Mouse (Mus musculus) embryonic facial prominence, embryonic 12.5 days (tissue): ENCODE results near the gene Pde6g. TPM values are rescaled to one million over a fixed set of nuclear protein-coding genes. Genes with fewer than 3 reads are reported as not detected.

Source experiments
- ATAC-seq: fragments of 200-750 bp; cut with Nextera tagmentation; 2 replicates; pipeline ENCODE4 v1.8.0; 2017; ENCODE audit not compliant: insufficient number of reproducible peaks, insufficient read depth, low FRiP score, low TSS enrichment
- H3K27ac ChIP-seq: fragments of 300-500 bp; sonication (generic); 2 replicates; pipeline ENCODE4 v1.5.1; 2016; ENCODE audit warnings: mild to moderate bottlenecking
- H3K27me3 ChIP-seq: fragments of 300-500 bp; sonication (generic); 2 replicates; pipeline ENCODE4 v1.6.1; 2016; ENCODE audit warnings: mild to moderate bottlenecking, moderate library complexity
- H3K36me3 ChIP-seq: fragments of 300-500 bp; sonication (generic); 2 replicates; pipeline ENCODE4 v1.6.1; 2016; ENCODE audit warnings: mild to moderate bottlenecking
- H3K4me1 ChIP-seq: fragments of 300-500 bp; sonication (generic); 2 replicates; pipeline ENCODE4 v1.6.1; 2016
- H3K4me2 ChIP-seq: fragments of 300-500 bp; sonication (generic); replicated peaks from 2 replicates; pipeline ENCODE4 v1.6.1; 2016; ENCODE audit warnings: mild to moderate bottlenecking, moderate library complexity
- H3K4me3 ChIP-seq: fragments of 300-500 bp; sonication (generic); 2 replicates; pipeline ENCODE4 v1.5.1; 2016; ENCODE audit warnings: mild to moderate bottlenecking
- H3K9ac ChIP-seq: fragments of 300-500 bp; sonication (generic); 2 replicates; pipeline ENCODE4 v1.6.1; 2016; ENCODE audit warnings: mild to moderate bottlenecking, moderate library complexity
- H3K9me3 ChIP-seq: fragments of 300-500 bp; sonication (generic); 2 replicates; pipeline ENCODE4 v1.6.1; 2016; ENCODE audit warnings: mild to moderate bottlenecking, moderate library complexity
- WGBS: fragments of 180-500 bp; shearing (Covaris S2); methylation state at CpG from one replicate; pipeline ENCODE4 v1.1.7; 2016; 5-methylcytosine and 5-hydroxymethylcytosine counted together
- polyA plus RNA-seq: library from polyadenylated mRNA; unstranded; fragments of >200 nt; fragmentation: Nextera tagmentation; extraction: Ambion mirVana; gene quantifications from 2 replicates; pipeline ENCODE4 v1.2.1, GENCODE M21; 2016

Gene Pde6g
- polyA plus RNA-seq, 1 experiment from 2014 or later: 0.28 TPM

DNA sequence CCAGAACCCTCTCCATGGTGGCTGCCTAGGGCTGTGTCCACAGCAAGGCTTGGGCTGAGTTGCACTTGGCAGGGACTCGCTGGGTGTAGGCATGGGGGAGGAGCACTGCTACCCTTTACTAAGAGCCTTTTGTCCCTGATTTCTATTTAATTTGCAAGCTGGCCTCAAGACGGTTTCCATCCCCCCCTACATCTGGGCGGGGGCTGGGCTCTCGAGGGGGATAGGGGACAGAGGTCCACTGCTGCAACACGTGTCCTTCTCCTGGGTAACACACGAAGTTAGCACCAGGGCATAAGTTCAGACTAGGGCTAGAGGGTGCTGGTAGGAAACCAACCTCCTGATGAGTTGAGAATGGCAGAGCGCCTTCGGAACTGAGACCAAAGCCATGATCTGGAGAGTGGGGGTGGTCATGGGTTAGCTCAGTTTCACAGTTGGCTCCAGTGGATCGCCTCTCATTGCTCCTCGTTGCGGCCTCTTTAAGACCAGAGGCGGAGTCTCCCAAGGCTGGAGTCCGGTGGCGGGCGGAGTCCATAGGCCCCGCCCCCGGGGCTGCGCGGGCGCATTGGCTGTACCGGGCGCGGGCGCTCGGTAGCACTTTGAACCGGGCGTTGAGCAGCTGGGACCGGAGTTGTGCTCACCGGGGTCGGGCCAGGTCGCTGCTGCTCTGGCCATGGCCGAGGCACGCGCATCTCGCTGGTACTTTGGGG, 38.2 kb upstream of the Pde6g start, which contains the start of gene Slc25a10:
Gene Slc25a10 (plus strand): TSS at position 524 of the 707 bp plus-strand sequence.
- peak; percentile 83 for ATAC-seq

DNA sequence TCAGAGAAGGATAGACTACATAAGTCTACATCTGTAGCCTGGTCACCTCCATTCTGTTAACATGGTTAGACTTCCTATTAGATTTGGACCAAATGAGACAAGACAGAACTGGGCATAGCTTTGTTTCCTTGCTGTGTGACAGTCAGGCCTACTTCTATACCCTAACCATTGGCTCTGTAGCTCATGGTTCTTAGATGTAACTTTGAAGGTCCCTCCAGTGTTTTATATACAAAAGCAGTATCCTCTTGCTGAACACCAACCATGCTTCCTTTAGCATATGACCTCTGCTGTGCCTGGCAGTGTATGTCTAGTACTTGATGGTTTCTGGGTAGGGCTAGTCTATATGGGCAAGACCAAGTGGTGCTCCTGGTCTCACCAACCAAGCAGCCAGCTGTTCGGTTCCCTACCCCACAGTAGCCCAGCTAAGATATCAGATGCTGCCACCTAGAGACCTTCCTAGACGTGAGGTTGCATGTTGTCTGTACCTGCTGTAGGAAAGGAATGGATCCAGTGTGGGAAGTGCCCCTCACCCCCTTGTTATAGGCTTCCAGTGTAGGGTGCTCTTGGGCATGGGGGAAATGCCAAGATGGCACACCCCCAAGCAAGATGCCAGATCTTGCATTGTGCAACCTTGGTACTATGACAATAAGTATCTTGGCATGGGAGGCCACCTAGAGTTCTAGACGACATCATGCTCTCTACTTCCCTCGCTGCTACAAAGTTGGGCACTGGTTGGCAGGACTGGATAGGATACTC, 37.2 kb upstream of the Pde6g start:
- ATAC-seq: no peak
- 34% methylated on average over 4 of the region's 4 CpGs for WGBS
- 0 out of 2 replicates have a peak overlapping the region, but pooled peaks have one; percentile 95 for H3K4me3 ChIP-seq
- peaks cover 36% of the 10 kb centered on the region for H3K4me1 ChIP-seq
- H3K9me3 ChIP-seq: no peaks in the 10 kb centered on the region
- H3K27me3 ChIP-seq: no peaks in the 10 kb centered on the region
- peaks cover 45% of the 10 kb centered on the region for H3K36me3 ChIP-seq
- no peak overlapping the region for H3K27ac ChIP-seq
- H3K9ac ChIP-seq: no peak overlapping the region; the same call in 1 of the 2 replicates
- H3K4me2 ChIP-seq: peak overlapping the region; percentile 85

More for the DNA sequence above, 38.2 kb upstream of the Pde6g start, which contains the start of gene Slc25a10:
- Histone ChIP-seq H3K4me2 (peak within 1 kb of the TSS; percentile 85), H3K4me3 (peak within 1 kb of the TSS; percentile 95), H3K27ac (peak within 1 kb of the TSS; percentile 74), H3K27me3 (no peaks in the 10 kb centered on the region), H3K36me3 (peaks cover 45% of the 10 kb centered on the region), H3K9ac (peak within 1 kb of the TSS; percentile 85), H3K9me3 (no peaks in the 10 kb centered on the region), H3K4me1 (peaks cover 31% of the 10 kb centered on the region)
- WGBS: under 1% methylated on average over 35 of the region's 35 CpGs

GRCm38 (mm10) chr11:120489054-120489761, 35.9 kb upstream of the Pde6g start:
- 0 out of 2 replicates have a peak overlapping the region, but pooled peaks have one; percentile 14 for H3K27ac ChIP-seq
- WGBS: 56% methylated on average over 4 of the region's 4 CpGs

DNA sequence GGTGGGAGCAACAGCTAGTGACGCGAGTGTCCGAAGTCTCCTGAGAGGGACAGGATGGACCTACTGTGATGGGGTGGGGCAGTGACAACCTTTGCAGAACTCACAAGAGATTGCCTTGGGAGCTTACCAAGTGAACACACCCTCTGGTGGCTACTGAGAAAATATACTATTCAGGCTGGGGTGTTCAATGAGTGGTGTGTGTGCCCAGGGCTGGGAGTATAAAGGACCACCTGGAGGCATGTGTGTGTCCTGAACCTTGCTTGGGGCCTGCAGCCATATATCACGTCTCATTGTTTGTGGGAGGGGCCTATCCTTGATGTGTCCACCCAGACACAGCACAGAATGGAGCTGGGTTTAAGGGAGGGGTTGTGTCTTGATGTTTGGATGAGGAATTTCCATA, 35.2 kb upstream of the Pde6g start:
- Histone ChIP-seq H3K4me3 (no peak overlapping the region), H3K4me1 (peaks cover 43% of the 10 kb centered on the region), H3K9ac (no peak overlapping the region), H3K36me3 (peaks cover 36% of the 10 kb centered on the region), H3K27ac (no peak overlapping the region), H3K4me2 (no peak overlapping the region), H3K9me3 (no peaks in the 10 kb centered on the region), H3K27me3 (no peaks in the 10 kb centered on the region)
- WGBS: 75% methylated on average over 4 of the region's 4 CpGs
- no peak for ATAC-seq

More at GRCm38 (mm10) chr11:120489054-120489761, 35.9 kb upstream of the Pde6g start:
- Histone ChIP-seq H3K27me3 (no peaks in the 10 kb centered on the region), H3K4me3 (no peak overlapping the region), H3K36me3 (peaks cover 34% of the 10 kb centered on the region), H3K4me2 (no peak overlapping the region), H3K4me1 (peaks cover 40% of the 10 kb centered on the region), H3K9ac (no peak overlapping the region), H3K9me3 (no peaks in the 10 kb centered on the region)
- ATAC-seq: no peak

GRCm38 (mm10) chr11:120485251-120485650, 32.0 kb upstream of the Pde6g start:
- Histone ChIP-seq H3K4me1 (peaks cover 23% of the 10 kb centered on the region), H3K36me3 (peaks cover 67% of the 10 kb centered on the region), H3K4me2 (peak overlapping the region; percentile 75), H3K9ac (peak overlapping the region; percentile 80), H3K9me3 (no peaks in the 10 kb centered on the region), H3K27ac (no peak overlapping the region), H3K27me3 (no peaks in the 10 kb centered on the region), H3K4me3 (peak overlapping the region; percentile 87)
- no peak for ATAC-seq
- 8% methylated on average over 10 of the region's 10 CpGs for WGBS

- H3K4me2 ChIP-seq: peak within 1 kb of the TSS; percentile 75
- ATAC-seq: peak; percentile 93
- H3K27me3 ChIP-seq: no peaks in the 10 kb centered on the region
- peak within 1 kb of the TSS; percentile 87 for H3K4me3 ChIP-seq
- WGBS: under 1% methylated on average over 58 of the region's 60 CpGs
- H3K9me3 ChIP-seq: no peaks in the 10 kb centered on the region
- peak within 1 kb of the TSS; percentile 90 for H3K27ac ChIP-seq
- H3K36me3 ChIP-seq: peaks cover 73% of the 10 kb centered on the region
- H3K9ac ChIP-seq: peak within 1 kb of the TSS; percentile 80
- H3K4me1 ChIP-seq: peaks cover 20% of the 10 kb centered on the region
Measured at GRCm38 (mm10) chr11:120484265-120484981, 31.1 kb upstream of the Pde6g start, which contains the start of gene Mrpl12. Mrpl12 (plus strand) TSS chr11:120484613.

- H3K36me3 ChIP-seq: peaks cover 77% of the 10 kb centered on the region
- no peaks in the 10 kb centered on the region for H3K27me3 ChIP-seq
- ATAC-seq: no peak
- H3K4me1 ChIP-seq: peaks cover 17% of the 10 kb centered on the region
- peak overlapping the region; percentile 75 for H3K4me2 ChIP-seq
- H3K9ac ChIP-seq: peak overlapping the region; percentile 80
- WGBS: 87% methylated on average over 7 of the region's 7 CpGs
- no peaks in the 10 kb centered on the region for H3K9me3 ChIP-seq
- peak overlapping the region; percentile 90 for H3K27ac ChIP-seq
- H3K4me3 ChIP-seq: peak overlapping the region; percentile 87
Measured at GRCm38 (mm10) chr11:120483448-120483934, 30.2 kb upstream of the Pde6g start.

DNA sequence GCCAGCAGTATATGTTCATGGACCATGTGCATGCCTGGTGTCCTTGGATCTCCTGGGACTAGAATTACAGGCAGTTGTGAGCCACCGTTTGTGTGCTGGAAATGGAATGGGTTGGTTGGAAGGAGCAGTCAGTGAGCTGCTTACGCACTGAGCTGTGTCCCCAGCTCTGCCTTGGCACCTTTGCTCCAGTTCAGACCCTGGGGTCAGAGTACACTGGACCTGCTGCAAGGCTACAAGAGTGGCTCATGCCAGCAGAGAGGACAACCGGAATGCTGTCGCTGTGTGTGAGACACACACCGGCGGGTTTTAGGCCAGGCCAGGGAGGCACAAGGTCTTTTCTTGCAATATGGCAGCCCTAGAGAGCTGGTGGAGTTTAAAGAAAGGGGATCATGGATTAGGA, 18.8 kb upstream of the Pde6g start:
- WGBS: 95% methylated on average over 6 of the region's 6 CpGs
- ATAC-seq: no peak
- Histone ChIP-seq H3K36me3 (peaks cover 71% of the 10 kb centered on the region), H3K4me1 (peaks cover 9% of the 10 kb centered on the region), H3K9me3 (no peaks in the 10 kb centered on the region), H3K9ac (no peak overlapping the region), H3K27ac (no peak overlapping the region), H3K4me2 (no peak overlapping the region), H3K4me3 (no peak overlapping the region), H3K27me3 (no peaks in the 10 kb centered on the region)

- Histone ChIP-seq H3K4me3 (peak overlapping the region; percentile 90), H3K27ac (no peak overlapping the region), H3K9ac (peak overlapping the region; percentile 84), H3K4me2 (peak overlapping the region; percentile 91), H3K9me3 (no peaks in the 10 kb centered on the region), H3K4me1 (peaks cover 23% of the 10 kb centered on the region), H3K27me3 (no peaks in the 10 kb centered on the region), H3K36me3 (peaks cover 57% of the 10 kb centered on the region)
- no peak for ATAC-seq
- WGBS: under 1% methylated on average over 33 of the region's 33 CpGs
Measured at GRCm38 (mm10) chr11:120467736-120468092, 14.4 kb upstream of the Pde6g start.

- peak within 1 kb of the TSS; percentile 85 for H3K27ac ChIP-seq
- H3K4me1 ChIP-seq: peaks cover 23% of the 10 kb centered on the region
- H3K4me3 ChIP-seq: peak within 1 kb of the TSS; percentile 90
- H3K9ac ChIP-seq: peak within 1 kb of the TSS; percentile 84
- H3K9me3 ChIP-seq: no peaks in the 10 kb centered on the region
- no peaks in the 10 kb centered on the region for H3K27me3 ChIP-seq
- under 1% methylated on average over 54 of the region's 54 CpGs for WGBS
- H3K4me2 ChIP-seq: peak within 1 kb of the TSS; percentile 91
- H3K36me3 ChIP-seq: peaks cover 57% of the 10 kb centered on the region
- ATAC-seq: peak; percentile 100
Measured at GRCm38 (mm10) chr11:120467051-120467735, 13.9 kb upstream of the Pde6g start, which contains the start of gene Arl16. Arl16 (minus strand) TSS chr11:120467607.
